24 mouse cellular contexts compared by ENCODE assay signal in the genomic region with DNA sequence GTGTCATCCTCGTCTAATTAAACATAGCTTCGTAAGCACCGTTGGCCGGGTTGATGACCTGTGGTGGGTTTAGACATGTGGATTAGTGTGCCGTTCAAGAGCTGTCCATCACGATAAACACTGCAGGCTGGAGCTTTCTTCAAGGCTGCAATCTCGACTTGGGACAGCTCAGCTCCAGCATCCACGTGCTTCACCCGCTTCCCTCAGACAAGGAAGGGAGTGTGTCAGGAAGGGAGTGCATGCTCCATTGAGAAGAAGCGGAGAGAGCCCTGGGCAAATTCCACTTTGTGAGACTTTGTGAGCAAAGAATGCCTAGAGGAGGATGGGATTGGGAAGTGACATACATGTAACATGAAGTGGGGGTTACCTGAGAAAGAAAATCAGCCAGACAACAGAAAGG. TPM values are rescaled to one million over a fixed set of nuclear protein-coding genes. Genes with fewer than 3 reads are reported as not detected.
DNase-seq lines count a peak whose midpoint lies in the region; ATAC-seq lines count a peak whose summit lies in the region.
"Had no signal": no experiment of that assay in that cellular context is flagged by ENCODE, and none has a peak within 500 bp of the region (broad histone marks: within the 10 kb centered on the region; RNA-seq: fewer than 3 reads in every experiment).

No protein-coding gene starts in this region.

- H3K36me3 ChIP-seq in embryonic facial prominence, embryonic 11.5 days (replicated peaks; ENCODE audit: control insufficient read depth, insufficient read depth, low read depth, low read length) = no peaks in the 10 kb centered on the region
- H3K36me3 ChIP-seq in kidney, embryonic 16.5 days (ENCODE audit: insufficient read depth, low read length) = no peaks in the 10 kb centered on the region
- H3K36me3 ChIP-seq: embryonic facial prominence, embryonic 12.5 days; heart, embryonic 10.5 days; limb, embryonic 15.5 days; liver, embryonic 15.5 days; stomach, embryonic 15.5 days had no signal

- no peak overlapping the region for H3K4me3 ChIP-seq in embryonic facial prominence, embryonic 11.5 days (ENCODE audit: low read depth, low read length)
- no peak overlapping the region for H3K4me3 ChIP-seq in kidney, embryonic 16.5 days (ENCODE audit: low read length)
- H3K4me3 ChIP-seq: embryonic facial prominence, embryonic 12.5 days; heart, embryonic 10.5 days; limb, embryonic 15.5 days; liver, embryonic 15.5 days; myocyte; stomach, embryonic 15.5 days had no signal

- H3K9me3 ChIP-seq in embryonic facial prominence, embryonic 11.5 days (replicated peaks; ENCODE audit: control insufficient read depth, low read length) = no peaks in the 10 kb centered on the region
- no peaks in the 10 kb centered on the region for H3K9me3 ChIP-seq in kidney, embryonic 16.5 days (ENCODE audit: low read length)
- H3K9me3 ChIP-seq: embryonic facial prominence, embryonic 12.5 days; heart, embryonic 10.5 days; limb, embryonic 15.5 days; liver, embryonic 15.5 days; stomach, embryonic 15.5 days had no signal

- H3K27me3 ChIP-seq in embryonic facial prominence, embryonic 11.5 days (ENCODE audit: control insufficient read depth, insufficient read depth, low read length) = no peaks in the 10 kb centered on the region
- H3K27me3 ChIP-seq in kidney, embryonic 16.5 days (ENCODE audit: insufficient read depth, low read length) = no peaks in the 10 kb centered on the region
- H3K27me3 ChIP-seq: embryonic facial prominence, embryonic 12.5 days; limb, embryonic 15.5 days; liver, embryonic 15.5 days; stomach, embryonic 15.5 days had no signal

- 57% methylated on average over 10 of the region's 10 CpGs for WGBS in embryonic facial prominence, embryonic 11.5 days
- 59% methylated on average over 10 of the region's 10 CpGs for WGBS in kidney, embryonic 16.5 days

- no peak overlapping the region for H3K4me2 ChIP-seq in embryonic facial prominence, embryonic 11.5 days (ENCODE audit: low read depth, low read length)
- no peak overlapping the region for H3K4me2 ChIP-seq in kidney, embryonic 16.5 days (replicated peaks; ENCODE audit: low read depth, low read length)
- H3K4me2 ChIP-seq: embryonic facial prominence, embryonic 12.5 days; limb, embryonic 15.5 days; liver, embryonic 15.5 days; stomach, embryonic 15.5 days had no signal

- H3K27ac ChIP-seq in embryonic facial prominence, embryonic 11.5 days (replicated peaks; ENCODE audit: low read depth, low read length) = no peak overlapping the region
- no peak overlapping the region for H3K27ac ChIP-seq in kidney, embryonic 16.5 days (ENCODE audit: low read length)
- H3K27ac ChIP-seq: embryonic facial prominence, embryonic 12.5 days; heart, embryonic 10.5 days; limb, embryonic 15.5 days; liver, embryonic 15.5 days; macrophage; stomach, embryonic 15.5 days had no signal

- H3K9ac ChIP-seq in embryonic facial prominence, embryonic 11.5 days (replicated peaks; ENCODE audit: low read length) = no peak overlapping the region
- H3K9ac ChIP-seq in kidney, embryonic 16.5 days (replicated peaks; ENCODE audit: low read length) = no peak overlapping the region
- H3K9ac ChIP-seq: embryonic facial prominence, embryonic 12.5 days; limb, embryonic 15.5 days; liver, embryonic 15.5 days; stomach, embryonic 15.5 days had no signal

- ATAC-seq in embryonic facial prominence, embryonic 11.5 days (replicated peaks; ENCODE audit: insufficient number of reproducible peaks, low FRiP score, low TSS enrichment, low read depth) = no peak
- ATAC-seq in kidney, embryonic 16.5 days (ENCODE audit: low FRiP score, low TSS enrichment) = peak; percentile 39; the same call in 1 of the 2 replicates
- ATAC-seq in megakaryocyte progenitor cell, adult 5-6 weeks (replicated peaks; ENCODE audit: poor library complexity) = no peak
- ATAC-seq: activated CD4-positive, CD25-positive, alpha-beta regulatory T cell, adult 4 months; forebrain, embryonic 16.5 days had no signal

- DNase-seq in embryo, embryonic 10 days (ENCODE audit: low spot score) = peak; percentile 15
- DNase-seq in embryo, embryonic 10.5 days (ENCODE audit: low spot score) = no peak
- peak; percentile 3 for DNase-seq in embryonic facial prominence, embryonic 11.5 days (ENCODE audit: low spot score)
- DNase-seq in retina, embryonic 14.5 days (ENCODE audit: low spot score) = peak; percentile 15
- DNase-seq in thymus, postnatal 4 days = no peak
- no peak for DNase-seq in left cerebral cortex, adult 18-20 months (ENCODE audit: low spot score in 2 of 2)
- DNase-seq: adrenal gland, postnatal 10 days; cerebellum, adult 11 months; cerebellum, postnatal 10 days; gastrocnemius, postnatal 36 days; layer of hippocampus, postnatal 36 days; midbrain, embryonic 14.5 days; right cerebral cortex, postnatal 25 days had no signal

- H3K4me1 ChIP-seq in embryonic facial prominence, embryonic 11.5 days (ENCODE audit: control insufficient read depth, insufficient read depth, low read length) = no peaks in the 10 kb centered on the region
- H3K4me1 ChIP-seq in kidney, embryonic 16.5 days (ENCODE audit: insufficient read depth, low read length) = no peaks in the 10 kb centered on the region
- H3K4me1 ChIP-seq: embryonic facial prominence, embryonic 12.5 days; heart, embryonic 10.5 days; limb, embryonic 15.5 days; liver, embryonic 15.5 days; stomach, embryonic 15.5 days had no signal

RNA-seq across cellular contexts. Expression of gene Plxdc2, which starts 42.8 kb away (rescaled TPM):
- polyA plus RNA-seq in embryonic facial prominence, embryonic 11.5 days (2014; fragmentation: Nextera tagmentation; extraction: Ambion mirVana) = 20.5 and 22.2 TPM in 2 replicates
- 41.0 and 41.4 TPM in 2 replicates for polyA plus RNA-seq in kidney, embryonic 16.5 days (2015; fragmentation: Nextera tagmentation; extraction: Ambion mirVana)
- total RNA-seq in megakaryocyte progenitor cell, adult 5-6 weeks (2015) = 0.29 and 0.52 TPM in 2 replicates
- total RNA-seq in megakaryocyte progenitor cell, adult 5-6 weeks (2017) = 0.14 and 0.29 TPM in 2 replicates
- 10 to 100 TPM; 28.9 to 29.9 TPM for total RNA-seq in left cerebral cortex, adult 18-20 months (2021)

Comparison
In these comparisons a context has a peak if more than half of its experiments do, and no peak if none do; other contexts are left out.
1. DNase-seq: peak in embryo, embryonic 10 days (single experiment), embryonic facial prominence, embryonic 11.5 days (single experiment) and retina, embryonic 14.5 days (single experiment); none in embryo, embryonic 10.5 days (single experiment), thymus, postnatal 4 days (single experiment) and left cerebral cortex, adult 18-20 months (0 of 2).
2. RNA of gene Plxdc2, which starts 42.8 kb away (total RNA-seq): 28.9 to 29.9 TPM in left cerebral cortex, adult 18-20 months; 0.14 to 0.52 TPM in megakaryocyte progenitor cell, adult 5-6 weeks; every median in the first group is over 10 times any median in the second.